Mouse (Mus musculus): ENCODE data around the gene Angptl6. TPM values are rescaled to one million over a fixed set of nuclear protein-coding genes. Genes with fewer than 3 reads are reported as not detected.
A peak's percentile ranks its signal among the peaks of the same experiment; 100 is the strongest.
"Not testable (repeated sequence)": the region's sequence is repeated elsewhere in the genome, so short reads cannot be mapped to it uniquely, and the experiment has no call there.

Angptl6 gene
- polyA plus RNA-seq, 1 experiment from 2014 or later: 2.2 TPM

- 12% methylated on average over 4 of the region's 4 CpGs for WGBS
- Histone ChIP-seq H3K9ac (ENCODE audit: low read depth, low read length) (no peak overlapping the region), H3K9me3 (ENCODE audit: control insufficient read depth, low read length) (no peaks in the 10 kb centered on the region), H3K36me3 (ENCODE audit: control insufficient read depth, insufficient read depth, low read length) (no peaks in the 10 kb centered on the region), H3K27ac (ENCODE audit: low read depth, low read length) (no peak overlapping the region), H3K4me1 (ENCODE audit: control insufficient read depth, insufficient read depth, low read length) (no peaks in the 10 kb centered on the region), H3K27me3 (ENCODE audit: control insufficient read depth, insufficient read depth, low read length) (no peaks in the 10 kb centered on the region; the same call in 1 of the 2 replicates), H3K4me3 (ENCODE audit: low read length) (no peak overlapping the region), H3K4me2 (replicated peaks; ENCODE audit: low read depth, low read length) (no peak overlapping the region)
- no peak for ATAC-seq (ENCODE audit: low FRiP score, low TSS enrichment)
Observed at GRCm38 (mm10) chr9:20861821-20862220, 17.7 kb downstream of the Angptl6 start.

GRCm38 (mm10) chr9:20859926-20860325, 19.6 kb downstream of the Angptl6 start:
- no peak for ATAC-seq (ENCODE audit: low FRiP score, low TSS enrichment)
- H3K27ac ChIP-seq (ENCODE audit: low read depth, low read length): no peak overlapping the region
- H3K4me1 ChIP-seq (ENCODE audit: control insufficient read depth, insufficient read depth, low read length): no peaks in the 10 kb centered on the region
- H3K4me3 ChIP-seq (ENCODE audit: low read length): no peak overlapping the region
- no peak overlapping the region for H3K9ac ChIP-seq (ENCODE audit: low read depth, low read length)
- H3K27me3 ChIP-seq (ENCODE audit: control insufficient read depth, insufficient read depth, low read length): no peaks in the 10 kb centered on the region; the same call in 1 of the 2 replicates
- no peak overlapping the region for H3K4me2 ChIP-seq (replicated peaks; ENCODE audit: low read depth, low read length)
- WGBS: 49% methylated on average over 6 of the region's 6 CpGs
- H3K36me3 ChIP-seq (ENCODE audit: control insufficient read depth, insufficient read depth, low read length): no peaks in the 10 kb centered on the region
- no peaks in the 10 kb centered on the region for H3K9me3 ChIP-seq (ENCODE audit: control insufficient read depth, low read length)

DNA sequence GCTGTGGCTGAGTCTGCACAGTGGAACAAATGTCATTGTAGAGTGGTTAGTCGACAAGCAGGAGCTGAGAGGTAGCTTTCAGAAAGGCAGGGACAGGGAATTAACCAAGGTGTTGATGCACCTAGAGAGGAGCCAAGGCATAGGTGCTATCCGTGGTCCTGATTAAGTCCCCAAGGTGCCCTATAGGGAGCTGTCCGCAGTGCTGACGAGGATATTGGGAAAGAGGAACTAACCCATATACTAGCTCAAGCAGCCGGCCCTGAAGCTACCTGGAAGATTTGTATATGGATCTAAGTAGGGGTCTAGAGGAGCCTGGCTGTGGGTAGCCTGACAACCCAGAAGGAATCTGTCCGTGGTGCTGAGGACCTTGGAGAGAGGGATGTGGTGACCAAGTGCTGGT, 22.4 kb downstream of the Angptl6 start:
- H3K9me3 ChIP-seq (ENCODE audit: control insufficient read depth, low read length): no peaks in the 10 kb centered on the region
- H3K9ac ChIP-seq (ENCODE audit: low read depth, low read length): no peak overlapping the region
- H3K27ac ChIP-seq (ENCODE audit: low read depth, low read length): no peak overlapping the region
- no peak overlapping the region for H3K4me3 ChIP-seq (ENCODE audit: low read length)
- 5% methylated on average over 6 of the region's 6 CpGs for WGBS
- ATAC-seq (ENCODE audit: low FRiP score, low TSS enrichment): peak; percentile 58; the same call in 1 of the 2 replicates
- H3K27me3 ChIP-seq (ENCODE audit: control insufficient read depth, insufficient read depth, low read length): no peaks in the 10 kb centered on the region; the same call in 1 of the 2 replicates
- no peak overlapping the region for H3K4me2 ChIP-seq (replicated peaks; ENCODE audit: low read depth, low read length)
- no peaks in the 10 kb centered on the region for H3K36me3 ChIP-seq (ENCODE audit: control insufficient read depth, insufficient read depth, low read length)
- H3K4me1 ChIP-seq (ENCODE audit: control insufficient read depth, insufficient read depth, low read length): no peaks in the 10 kb centered on the region

- H3K9me3 ChIP-seq (ENCODE audit: control insufficient read depth, low read length): no peaks in the 10 kb centered on the region
- H3K27me3 ChIP-seq (ENCODE audit: control insufficient read depth, insufficient read depth, low read length): no peaks in the 10 kb centered on the region
- no peaks in the 10 kb centered on the region for H3K36me3 ChIP-seq (ENCODE audit: control insufficient read depth, insufficient read depth, low read length)
- no peak for ATAC-seq (ENCODE audit: low FRiP score, low TSS enrichment)
- H3K4me2 ChIP-seq (replicated peaks; ENCODE audit: low read depth, low read length): no peak overlapping the region
- 89% methylated on average over 2 of the region's 2 CpGs for WGBS
- H3K27ac ChIP-seq (ENCODE audit: low read depth, low read length): no peak overlapping the region
- no peaks in the 10 kb centered on the region for H3K4me1 ChIP-seq (ENCODE audit: control insufficient read depth, insufficient read depth, low read length)
- no peak overlapping the region for H3K9ac ChIP-seq (ENCODE audit: low read depth, low read length)
- no peak overlapping the region for H3K4me3 ChIP-seq (ENCODE audit: low read length)
Observed at GRCm38 (mm10) chr9:20850179-20850578, 29.3 kb downstream of the Angptl6 start.

- no peaks in the 10 kb centered on the region for H3K27me3 ChIP-seq (ENCODE audit: control insufficient read depth, insufficient read depth, low read length)
- no peak overlapping the region for H3K27ac ChIP-seq (ENCODE audit: low read depth, low read length)
- H3K4me3 ChIP-seq (ENCODE audit: low read length): no peak overlapping the region
- 20% methylated on average over 2 of the region's 2 CpGs for WGBS
- ATAC-seq (ENCODE audit: low FRiP score, low TSS enrichment): no peak
- H3K4me1 ChIP-seq (ENCODE audit: control insufficient read depth, insufficient read depth, low read length): no peaks in the 10 kb centered on the region
- H3K36me3 ChIP-seq (ENCODE audit: control insufficient read depth, insufficient read depth, low read length): no peaks in the 10 kb centered on the region
- H3K9ac ChIP-seq (ENCODE audit: low read depth, low read length): no peak overlapping the region
- no peaks in the 10 kb centered on the region for H3K9me3 ChIP-seq (ENCODE audit: control insufficient read depth, low read length)
- no peak overlapping the region for H3K4me2 ChIP-seq (replicated peaks; ENCODE audit: low read depth, low read length)
Observed at GRCm38 (mm10) chr9:20842670-20843069, 36.9 kb downstream of the Angptl6 start.

GRCm38 (mm10) chr9:20842211-20842610, 37.3 kb downstream of the Angptl6 start:
- Histone ChIP-seq H3K4me3 (ENCODE audit: low read length) (no peak overlapping the region), H3K9me3 (ENCODE audit: control insufficient read depth, low read length) (no peaks in the 10 kb centered on the region), H3K27me3 (ENCODE audit: control insufficient read depth, insufficient read depth, low read length) (no peaks in the 10 kb centered on the region), H3K27ac (ENCODE audit: low read depth, low read length) (no peak overlapping the region), H3K4me1 (ENCODE audit: control insufficient read depth, insufficient read depth, low read length) (no peaks in the 10 kb centered on the region), H3K36me3 (ENCODE audit: control insufficient read depth, insufficient read depth, low read length) (no peaks in the 10 kb centered on the region), H3K9ac (ENCODE audit: low read depth, low read length) (no peak overlapping the region), H3K4me2 (replicated peaks; ENCODE audit: low read depth, low read length) (no peak overlapping the region)
- WGBS: 74% methylated on average over 4 of the region's 4 CpGs
- ATAC-seq (ENCODE audit: low FRiP score, low TSS enrichment): no peak

DNA sequence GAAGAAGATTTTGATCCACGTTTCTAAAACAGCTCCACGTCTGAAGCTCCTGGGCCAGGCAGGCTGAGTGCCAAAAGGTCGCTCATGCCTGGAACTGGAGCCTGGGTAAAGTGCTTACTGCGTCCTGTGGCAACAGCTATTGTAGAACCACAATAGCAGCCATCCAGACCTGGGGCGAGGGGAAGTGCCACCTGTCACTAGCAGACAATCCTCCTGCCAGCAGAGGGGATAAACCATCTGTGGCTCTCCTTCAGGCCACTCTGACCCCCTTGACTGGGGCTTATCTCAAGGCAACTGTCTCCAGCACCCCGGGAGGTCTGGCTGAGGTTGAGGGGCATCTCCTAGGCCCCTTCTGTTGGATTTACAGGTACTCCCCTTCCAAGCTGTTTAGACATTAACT, 40.6 kb downstream of the Angptl6 start:
- Histone ChIP-seq H3K27me3 (ENCODE audit: control insufficient read depth, insufficient read depth, low read length) (no peaks in the 10 kb centered on the region), H3K36me3 (ENCODE audit: control insufficient read depth, insufficient read depth, low read length) (no peaks in the 10 kb centered on the region), H3K4me3 (ENCODE audit: low read length) (no peak overlapping the region), H3K9ac (ENCODE audit: low read depth, low read length) (no peak overlapping the region), H3K4me1 (ENCODE audit: control insufficient read depth, insufficient read depth, low read length) (no peaks in the 10 kb centered on the region), H3K9me3 (ENCODE audit: control insufficient read depth, low read length) (no peaks in the 10 kb centered on the region), H3K27ac (ENCODE audit: low read depth, low read length) (no peak overlapping the region), H3K4me2 (replicated peaks; ENCODE audit: low read depth, low read length) (no peak overlapping the region)
- no peak for ATAC-seq (ENCODE audit: low FRiP score, low TSS enrichment)
- WGBS: 68% methylated on average over 6 of the region's 6 CpGs

- no peak for ATAC-seq (ENCODE audit: low FRiP score, low TSS enrichment)
- no peak overlapping the region for H3K4me3 ChIP-seq (ENCODE audit: low read length)
- 85% methylated on average over 9 of the region's 9 CpGs for WGBS
Observed at GRCm38 (mm10) chr9:20837184-20837947, 42.2 kb downstream of the Angptl6 start.

DNA sequence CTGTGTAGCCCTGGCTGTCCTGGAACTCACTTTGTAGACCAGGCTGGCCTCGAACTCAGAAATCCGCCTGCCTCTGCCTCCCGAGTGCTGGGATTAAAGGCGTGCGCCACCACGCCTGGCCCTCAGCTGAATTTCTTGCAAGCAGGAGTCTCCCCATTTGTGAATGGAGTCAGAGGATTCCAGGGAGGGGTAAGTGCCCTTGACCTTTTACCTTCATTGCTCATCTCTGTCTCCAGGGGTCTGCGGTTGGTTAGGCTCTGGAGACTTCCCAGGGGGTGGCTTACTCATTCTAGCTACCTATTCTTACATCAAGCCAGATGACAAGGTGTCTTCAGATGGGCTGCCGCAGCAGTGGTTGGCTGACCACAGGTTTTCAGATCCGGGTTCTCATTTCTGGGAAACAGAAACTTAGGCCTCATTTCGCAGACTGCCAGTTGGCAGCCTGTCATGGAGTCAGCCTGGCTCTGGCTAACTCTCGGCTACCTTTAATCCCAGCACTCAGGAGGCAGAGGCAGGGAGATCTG, 44.0 kb downstream of the Angptl6 start:
- H3K27ac ChIP-seq (ENCODE audit: low read depth, low read length); ATAC-seq (ENCODE audit: low FRiP score, low TSS enrichment); H3K36me3 ChIP-seq (ENCODE audit: control insufficient read depth, insufficient read depth, low read length); H3K4me2 ChIP-seq (replicated peaks; ENCODE audit: low read depth, low read length); H3K4me3 ChIP-seq (ENCODE audit: low read length); H3K27me3 ChIP-seq (ENCODE audit: control insufficient read depth, insufficient read depth, low read length); H3K9me3 ChIP-seq (ENCODE audit: control insufficient read depth, low read length); H3K4me1 ChIP-seq (ENCODE audit: control insufficient read depth, insufficient read depth, low read length); H3K9ac ChIP-seq (ENCODE audit: low read depth, low read length): not testable (repeated sequence)
- WGBS: 89% methylated on average over 10 of the region's 11 CpGs

More at GRCm38 (mm10) chr9:20837184-20837947, 42.2 kb downstream of the Angptl6 start:
- no peaks in the 10 kb centered on the region for H3K9me3 ChIP-seq (ENCODE audit: control insufficient read depth, low read length)
- H3K36me3 ChIP-seq (ENCODE audit: control insufficient read depth, insufficient read depth, low read length): no peaks in the 10 kb centered on the region
- H3K9ac ChIP-seq (ENCODE audit: low read depth, low read length): no peak overlapping the region
- H3K4me1 ChIP-seq (ENCODE audit: control insufficient read depth, insufficient read depth, low read length): no peaks in the 10 kb centered on the region
- no peak overlapping the region for H3K4me2 ChIP-seq (replicated peaks; ENCODE audit: low read depth, low read length)
- no peak overlapping the region for H3K27ac ChIP-seq (ENCODE audit: low read depth, low read length)
- H3K27me3 ChIP-seq (ENCODE audit: control insufficient read depth, insufficient read depth, low read length): no peaks in the 10 kb centered on the region

Data from kidney, embryonic 14.5 days (tissue).